In genomic region chr13:21790601-21791283, GRCm38 (mm10) we compare ENCODE assay signal across 7 mouse cellular contexts. TPM values are rescaled to one million over a fixed set of nuclear protein-coding genes. Genes with fewer than 3 reads are reported as not detected.
DNase-seq lines count a peak whose midpoint lies in the region; ATAC-seq lines count a peak whose summit lies in the region.

No protein-coding gene starts in this region.

- no peaks in the 10 kb centered on the region for H3K27me3 ChIP-seq in megakaryocyte, embryonic 14.5 days (replicated peaks)
- no peaks in the 10 kb centered on the region for H3K27me3 ChIP-seq in forebrain, embryonic 11.5 days (ENCODE audit: control insufficient read depth, insufficient read depth, low read length)
- no peaks in the 10 kb centered on the region for H3K27me3 ChIP-seq in limb, embryonic 15.5 days
- H3K27me3 ChIP-seq in stomach, embryonic 16.5 days (ENCODE audit: control insufficient read depth, insufficient read depth, low read length), result no peaks in the 10 kb centered on the region

- H3K9ac ChIP-seq in forebrain, embryonic 11.5 days (ENCODE audit: low read length), result peak overlapping the region; percentile 47
- H3K9ac ChIP-seq in limb, embryonic 15.5 days, result 0 out of 2 replicates have a peak overlapping the region, but pooled peaks have one; percentile 18
- H3K9ac ChIP-seq in stomach, embryonic 16.5 days (ENCODE audit: low read length), result peak overlapping the region; percentile 62

- no peak for ATAC-seq in megakaryocyte, adult 5-6 weeks (ENCODE audit: poor library complexity, severe bottlenecking)
- ATAC-seq in forebrain, embryonic 11.5 days (replicated peaks; ENCODE audit: low FRiP score), result no peak
- no peak for ATAC-seq in limb, embryonic 15.5 days (ENCODE audit: insufficient number of reproducible peaks, low FRiP score, low TSS enrichment, low read depth)
- no peak for ATAC-seq in stomach, embryonic 16.5 days (ENCODE audit: insufficient read depth, low FRiP score)

- peak; percentile 61 for DNase-seq in forebrain, embryonic 11.5 days (ENCODE audit: low spot score)
- no peak for DNase-seq in frontal cortex, postnatal 25 days (ENCODE audit: low spot score in 2 of 2)
- DNase-seq in right cerebral cortex, postnatal 36 days (ENCODE audit: low spot score in 2 of 2), result no peak

- peak overlapping the region; percentile 64 for H3K4me3 ChIP-seq in megakaryocyte, embryonic 14.5 days (replicated peaks)
- no peak overlapping the region; the same call in 1 of the 2 replicates for H3K4me3 ChIP-seq in forebrain, embryonic 11.5 days (ENCODE audit: low read depth, low read length)
- H3K4me3 ChIP-seq in limb, embryonic 15.5 days, result peak overlapping the region; percentile 8
- peak overlapping the region; percentile 33 for H3K4me3 ChIP-seq in stomach, embryonic 16.5 days (replicated peaks; ENCODE audit: low read length)

- H3K9me3 ChIP-seq in megakaryocyte, embryonic 14.5 days, result no peaks in the 10 kb centered on the region
- no peaks in the 10 kb centered on the region for H3K9me3 ChIP-seq in forebrain, embryonic 11.5 days (ENCODE audit: control insufficient read depth, low read length)
- H3K9me3 ChIP-seq in limb, embryonic 15.5 days, result no peaks in the 10 kb centered on the region
- no peaks in the 10 kb centered on the region for H3K9me3 ChIP-seq in stomach, embryonic 16.5 days (replicated peaks; ENCODE audit: control insufficient read depth, low read length)

- H3K4me2 ChIP-seq in forebrain, embryonic 11.5 days (ENCODE audit: low read depth, low read length, severe bottlenecking), result peak overlapping the region; percentile 38; the same call in 1 of the 2 replicates
- peak overlapping the region; percentile 35 for H3K4me2 ChIP-seq in limb, embryonic 15.5 days
- H3K4me2 ChIP-seq in stomach, embryonic 16.5 days (ENCODE audit: low read depth, low read length), result peak overlapping the region; percentile 58

- WGBS in forebrain, embryonic 11.5 days, result 6% methylated on average over 17 of the region's 18 CpGs
- 10% methylated on average over 18 of the region's 18 CpGs for WGBS in limb, embryonic 15.5 days
- 13% methylated on average over 16 of the region's 18 CpGs for WGBS in stomach, embryonic 16.5 days

- H3K4me1 ChIP-seq in megakaryocyte, embryonic 14.5 days, result peaks cover 37% of the 10 kb centered on the region
- H3K4me1 ChIP-seq in forebrain, embryonic 11.5 days (replicated peaks; ENCODE audit: control insufficient read depth, insufficient read depth, low read length), result peaks cover 10% of the 10 kb centered on the region; the same call in 1 of the 2 replicates
- peaks cover 11% of the 10 kb centered on the region for H3K4me1 ChIP-seq in limb, embryonic 15.5 days
- H3K4me1 ChIP-seq in stomach, embryonic 16.5 days (ENCODE audit: control insufficient read depth, insufficient read depth, low read length), result peaks cover 19% of the 10 kb centered on the region; the same call in 1 of the 2 replicates

- no peaks in the 10 kb centered on the region for H3K36me3 ChIP-seq in megakaryocyte, embryonic 14.5 days (replicated peaks; ENCODE audit: low read length)
- H3K36me3 ChIP-seq in forebrain, embryonic 11.5 days (ENCODE audit: control insufficient read depth, insufficient read depth, low read length), result no peaks in the 10 kb centered on the region
- H3K36me3 ChIP-seq in limb, embryonic 15.5 days, result no peaks in the 10 kb centered on the region
- no peaks in the 10 kb centered on the region for H3K36me3 ChIP-seq in stomach, embryonic 16.5 days (ENCODE audit: control insufficient read depth, insufficient read depth, low read length)

- H3K27ac ChIP-seq in forebrain, embryonic 11.5 days (ENCODE audit: low read depth, low read length), result no peak overlapping the region
- no peak overlapping the region for H3K27ac ChIP-seq in limb, embryonic 15.5 days
- no peak overlapping the region; the same call in 1 of the 2 replicates for H3K27ac ChIP-seq in stomach, embryonic 16.5 days (ENCODE audit: low read length)

RNA-seq across cellular contexts. Expression of gene Hist1h2bp, which starts 3.5 kb away (rescaled TPM):
- 4.6 and 20.3 TPM in 2 replicates for polyA plus RNA-seq in megakaryocyte, embryonic 14.5 days (2012; ENCODE audit: insufficient read depth, low replicate concordance)
- 15.3 and 29.2 TPM in 2 replicates for total RNA-seq in megakaryocyte, adult 5-6 weeks (2015)
- total RNA-seq in megakaryocyte, adult 5-6 weeks (2017), result 50.7 and 60.8 TPM in 2 replicates
- polyA plus RNA-seq in forebrain, embryonic 11.5 days (2014; fragmentation: Nextera tagmentation; extraction: Ambion mirVana), result 3.0 and 3.1 TPM in 2 replicates
- polyA plus RNA-seq in limb, embryonic 15.5 days (2015; fragmentation: Nextera tagmentation; extraction: Ambion mirVana), result 1.00 TPM in 1 of 2 replicates, not detected in the other
- polyA plus RNA-seq in stomach, embryonic 16.5 days (2015; fragmentation: Nextera tagmentation; extraction: Ambion mirVana), result 0.77 and 1.4 TPM in 2 replicates

RNA-seq across cellular contexts. Expression of gene Hist1h2an, which starts 3.7 kb away (rescaled TPM):
- 22.2 and 79.5 TPM in 2 replicates for polyA plus RNA-seq in megakaryocyte, embryonic 14.5 days (2012; ENCODE audit: insufficient read depth, low replicate concordance)
- total RNA-seq in megakaryocyte, adult 5-6 weeks (2015), result 5.6 TPM in 1 of 2 replicates, not detected in the other
- total RNA-seq in megakaryocyte, adult 5-6 weeks (2017), result 740 and 806 TPM in 2 replicates
- 5.0 and 5.9 TPM in 2 replicates for polyA plus RNA-seq in forebrain, embryonic 11.5 days (2014; fragmentation: Nextera tagmentation; extraction: Ambion mirVana)
- 3.5 and 4.6 TPM in 2 replicates for polyA plus RNA-seq in limb, embryonic 15.5 days (2015; fragmentation: Nextera tagmentation; extraction: Ambion mirVana)
- polyA plus RNA-seq in stomach, embryonic 16.5 days (2015; fragmentation: Nextera tagmentation; extraction: Ambion mirVana), result 1.9 and 2.6 TPM in 2 replicates

RNA-seq across cellular contexts. Expression of gene Hist1h3i, which starts 7.6 kb away (rescaled TPM):
- polyA plus RNA-seq in megakaryocyte, embryonic 14.5 days (2012; ENCODE audit: insufficient read depth, low replicate concordance), result 50.5 and 69.6 TPM in 2 replicates
- 290 and 369 TPM in 2 replicates for total RNA-seq in megakaryocyte, adult 5-6 weeks (2015)
- total RNA-seq in megakaryocyte, adult 5-6 weeks (2017), result 211 and 245 TPM in 2 replicates
- polyA plus RNA-seq in forebrain, embryonic 11.5 days (2014; fragmentation: Nextera tagmentation; extraction: Ambion mirVana), result 298 and 312 TPM in 2 replicates
- polyA plus RNA-seq in limb, embryonic 15.5 days (2015; fragmentation: Nextera tagmentation; extraction: Ambion mirVana), result 81.7 and 109 TPM in 2 replicates
- 59.9 and 94.5 TPM in 2 replicates for polyA plus RNA-seq in stomach, embryonic 16.5 days (2015; fragmentation: Nextera tagmentation; extraction: Ambion mirVana)

RNA-seq across cellular contexts. Expression of gene Hist1h1b, which starts 10.3 kb away (rescaled TPM):
- 3.0 TPM in 1 of 2 replicates, not detected in the other for polyA plus RNA-seq in megakaryocyte, embryonic 14.5 days (2012; ENCODE audit: insufficient read depth, low replicate concordance)
- total RNA-seq in megakaryocyte, adult 5-6 weeks (2015), result 792 and 803 TPM in 2 replicates
- 2,001 and 2,565 TPM in 2 replicates for total RNA-seq in megakaryocyte, adult 5-6 weeks (2017)
- polyA plus RNA-seq in forebrain, embryonic 11.5 days (2014; fragmentation: Nextera tagmentation; extraction: Ambion mirVana), result 20.4 and 20.6 TPM in 2 replicates
- 21.1 and 23.5 TPM in 2 replicates for polyA plus RNA-seq in limb, embryonic 15.5 days (2015; fragmentation: Nextera tagmentation; extraction: Ambion mirVana)
- polyA plus RNA-seq in stomach, embryonic 16.5 days (2015; fragmentation: Nextera tagmentation; extraction: Ambion mirVana), result 9.6 and 10.6 TPM in 2 replicates

RNA-seq across cellular contexts. Expression of gene Hist1h2bq, which starts 19.3 kb away (rescaled TPM):
- polyA plus RNA-seq in megakaryocyte, embryonic 14.5 days (2012; ENCODE audit: insufficient read depth, low replicate concordance), result 83.2 and 173 TPM in 2 replicates
- 340 and 370 TPM in 2 replicates for total RNA-seq in megakaryocyte, adult 5-6 weeks (2015)
- 37.2 and 71.4 TPM in 2 replicates for total RNA-seq in megakaryocyte, adult 5-6 weeks (2017)
- 23.8 and 25.3 TPM in 2 replicates for polyA plus RNA-seq in forebrain, embryonic 11.5 days (2014; fragmentation: Nextera tagmentation; extraction: Ambion mirVana)
- 11.7 and 18.0 TPM in 2 replicates for polyA plus RNA-seq in limb, embryonic 15.5 days (2015; fragmentation: Nextera tagmentation; extraction: Ambion mirVana)
- polyA plus RNA-seq in stomach, embryonic 16.5 days (2015; fragmentation: Nextera tagmentation; extraction: Ambion mirVana), result 9.1 and 14.2 TPM in 2 replicates
